Mouse (Mus musculus): Measurements from ENCODE around the gene H2-Ob.

DNA sequence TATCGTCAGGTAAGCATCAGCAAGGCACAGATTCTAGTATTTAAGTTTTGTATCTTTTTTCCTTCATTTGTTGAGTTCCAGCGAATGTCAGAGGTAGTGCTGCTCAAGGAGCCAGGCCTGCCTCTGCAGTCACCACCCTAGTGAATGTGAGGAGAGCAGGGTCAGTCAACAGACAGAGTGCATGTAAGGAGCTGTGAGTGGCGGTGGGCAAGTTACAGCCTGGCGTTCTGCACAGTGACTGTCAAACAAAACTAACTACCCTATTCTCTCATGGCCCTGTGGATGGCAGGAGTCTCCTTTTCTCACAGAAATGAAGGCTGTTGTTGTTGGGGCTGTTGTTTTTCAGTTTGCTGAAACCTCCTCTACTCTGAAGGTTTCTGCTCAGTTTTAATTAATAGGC is 46.7 kb downstream of the H2-Ob start:
- TF ChIP-seq CTCF (conservative IDR thresholded peaks at IDR 0.05 in 1 of 2, IDR thresholded peaks at IDR 0.05 in 1 of 2; ENCODE audit: low read depth in 2 of 2, low read length in 2 of 2) (no peak), RCOR1 (conservative IDR thresholded peaks at IDR 0.05; ENCODE audit: low read depth, low read length) (no peak), POLR2A (IDR thresholded peaks at IDR 0.05; ENCODE audit: low read depth, low read length) (no peak)

All from CH12.LX (cell line).